Mouse (Mus musculus): ENCODE results near the gene Smyd4. TPM values are rescaled to one million over a fixed set of nuclear protein-coding genes. Genes with fewer than 3 reads are reported as not detected.

The Smyd4 gene
- total RNA-seq, 2 experiments from 2014 or later = 6.1 to 6.6 TPM

DNA sequence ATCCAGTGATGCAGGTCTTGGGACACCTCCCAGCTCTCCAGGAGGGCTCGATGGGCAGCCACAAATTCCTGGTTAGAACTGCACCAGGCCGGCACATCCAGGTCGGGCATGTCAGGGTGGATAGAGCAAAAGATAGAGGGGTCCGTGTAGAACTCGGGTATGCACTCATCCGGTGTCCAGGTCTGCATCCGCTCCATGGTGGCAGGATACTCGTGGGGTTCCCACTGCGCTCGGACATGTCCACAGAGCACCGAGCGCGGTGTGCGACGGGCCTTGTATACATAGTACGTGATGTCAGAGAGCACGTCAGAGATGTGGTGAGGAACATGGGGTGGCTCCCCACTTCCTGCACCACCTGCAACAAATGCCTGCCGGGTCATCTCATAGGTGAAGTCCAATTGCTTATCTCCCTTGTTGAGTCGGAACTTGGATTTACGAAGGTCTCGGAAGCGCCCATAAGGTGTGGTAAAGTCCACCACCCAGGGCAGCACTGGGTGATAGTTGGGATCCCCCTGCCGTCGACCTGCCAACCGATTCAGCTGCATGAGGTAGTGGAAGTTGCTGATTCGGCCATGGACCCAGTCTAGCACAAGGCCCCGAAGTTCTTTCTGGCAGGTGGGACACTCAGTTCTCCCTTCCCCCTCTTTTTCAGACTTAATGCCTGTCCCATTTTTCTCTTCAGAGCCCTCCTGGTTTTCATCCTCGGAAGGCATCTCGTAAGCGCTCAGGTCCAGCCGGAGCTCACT is 104.8 kb downstream of the Smyd4 start:
- no peak for DNase-seq

DNA sequence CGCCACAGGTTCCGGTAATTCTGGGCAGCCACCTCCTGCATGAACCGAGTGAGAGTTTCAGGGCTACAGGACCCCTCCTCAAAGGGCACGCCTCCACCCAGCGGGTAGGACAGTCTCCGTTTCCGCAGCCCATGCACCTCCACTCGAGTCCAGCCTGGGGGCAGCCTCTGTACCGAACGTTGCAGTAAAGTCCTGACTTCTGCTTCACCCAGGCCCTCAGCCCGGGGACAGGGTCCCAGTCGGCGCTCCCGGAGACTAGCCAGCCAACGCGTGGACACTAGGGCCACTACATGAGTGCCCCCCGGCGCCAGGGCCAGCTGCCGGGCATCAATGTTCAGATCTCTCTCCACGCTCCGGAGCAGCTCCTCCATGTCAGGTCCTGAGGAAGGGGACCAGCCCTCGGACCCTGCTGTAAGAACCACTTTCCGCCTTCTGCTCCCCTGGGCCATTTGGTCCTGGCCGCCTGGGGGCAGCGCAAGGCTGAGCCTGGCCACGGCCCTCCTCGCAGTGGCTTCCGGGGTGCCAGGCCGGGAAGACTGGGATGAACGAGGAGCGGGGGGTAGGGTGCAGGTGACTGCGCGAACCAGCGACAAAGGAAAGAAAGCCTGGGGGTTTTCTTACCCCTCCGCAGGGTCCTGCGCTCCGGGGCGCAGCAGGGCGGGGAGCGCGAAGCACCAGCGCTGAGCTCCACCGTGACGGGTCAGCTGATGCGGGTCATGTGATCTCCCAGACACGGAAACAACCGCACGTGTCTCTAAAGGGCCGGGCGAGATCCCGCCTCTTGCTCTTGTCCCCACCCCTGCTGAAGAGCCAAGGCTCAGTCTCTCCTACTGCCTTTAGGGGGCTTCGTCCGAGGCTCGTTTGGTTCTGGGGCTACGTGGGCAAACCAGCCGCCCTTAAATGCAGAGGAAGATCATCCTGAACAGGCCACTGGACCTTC is 106.0 kb downstream of the Smyd4 start, which contains the start of gene Wdr81:
Wdr81 (minus strand) TSS at position 727 of the 940 bp plus-strand sequence.
- DNase-seq = peak; percentile 81

Small RNAs within 50 kb of the gene (microRNA-seq; reads per million reads assigned to microRNA genes)
- gene Gm47300 = 0 reads per million in 2 experiments

Other genes with a start within 250 kb of the Smyd4 start
- gene Hic1, start 178.9 kb upstream of the Smyd4 start, total RNA-seq (2021) = 10 to 100 TPM; 21.1 to 27.1 TPM
- gene Ovca2, start 169.6 kb upstream of the Smyd4 start, total RNA-seq (2021) = 1 to 10 TPM; 4.7 to 5.1 TPM
- gene Dph1, start 157.2 kb upstream of the Smyd4 start, total RNA-seq (2021) = 1 to 10 TPM; 8.3 to 8.4 TPM
- 1 to 10 TPM; 3.2 to 3.8 TPM for gene Rtn4rl1, start 154.7 kb upstream of the Smyd4 start, total RNA-seq (2021)
- 10 to 100 TPM; 56.8 to 59.3 TPM for gene Rpa1, start 109 bp upstream of the Smyd4 start, total RNA-seq (2021)
- 100 to 1,000 TPM; 134 to 239 TPM for gene Serpinf1, start 74.3 kb downstream of the Smyd4 start, total RNA-seq (2021)
- gene Serpinf2, start 91.2 kb downstream of the Smyd4 start, total RNA-seq (2021) = under 1 TPM in 1 of 2 experiments, not detected in 1; 0.56 TPM
- gene Wdr81, start 106.3 kb downstream of the Smyd4 start, total RNA-seq (2021) = 1 to 10 TPM; 7.2 to 7.9 TPM
- 10 to 100 TPM; 13.5 to 14.9 TPM for gene Tlcd2, start 113.3 kb downstream of the Smyd4 start, total RNA-seq (2021)
- 10 to 100 TPM; 77.6 to 83.7 TPM for gene Prpf8, start 138.4 kb downstream of the Smyd4 start, total RNA-seq (2021)
- 10 to 100 TPM; 25.5 to 32.6 TPM for gene Rilp, start 161.7 kb downstream of the Smyd4 start, total RNA-seq (2021)
- 10 to 100 TPM in 1 of 2 experiments, 1 to 10 TPM in 1; 7.9 to 10.0 TPM for gene Scarf1, start 165.1 kb downstream of the Smyd4 start, total RNA-seq (2021)
- 10 to 100 TPM; 24.2 to 27.3 TPM for gene Slc43a2, start 183.3 kb downstream of the Smyd4 start, total RNA-seq (2021)
- 100 to 1,000 TPM; 148 to 160 TPM for gene Pitpna, start 239.7 kb downstream of the Smyd4 start, total RNA-seq (2021)

Measured in gastrocnemius, postnatal 10 days (tissue).